26 mouse cellular contexts compared by ENCODE assay signal in genomic region chr17:35153931-35154330, GRCm38 (mm10). TPM values are rescaled to one million over a fixed set of nuclear protein-coding genes. Genes with fewer than 3 reads are reported as not detected.
DNase-seq lines count a peak whose midpoint lies in the region; ATAC-seq and TF ChIP-seq lines count a peak whose summit lies in the region.
"Had no signal": no experiment of that assay in that cellular context is flagged by ENCODE, and none has a peak within 500 bp of the region (broad histone marks: within the 10 kb centered on the region; RNA-seq: fewer than 3 reads in every experiment).

No protein-coding gene starts in this region.

- H3K27ac ChIP-seq in embryonic facial prominence, embryonic 11.5 days (replicated peaks; ENCODE audit: low read depth, low read length), result no peak overlapping the region
- H3K27ac ChIP-seq in embryonic facial prominence, embryonic 10.5 days (replicated peaks), result no peak overlapping the region
- peak overlapping the region; percentile 64 for H3K27ac ChIP-seq in embryonic facial prominence, embryonic 12.5 days
- H3K27ac ChIP-seq in embryonic facial prominence, embryonic 15.5 days (replicated peaks), result peak overlapping the region; percentile 35; the same call in 1 of the 2 replicates
- no peak overlapping the region for H3K27ac ChIP-seq in left cerebral cortex, adult 2 months
- H3K27ac ChIP-seq in thymus, adult 2 months (ENCODE audit: control insufficient read depth, insufficient read depth, low read length), result no peak overlapping the region
- no peak overlapping the region for H3K27ac ChIP-seq in stomach, postnatal 0 days (replicated peaks)
- H3K27ac ChIP-seq: gastrocnemius, adult 2 months; hindbrain, embryonic 12.5 days; hindbrain, embryonic 15.5 days had no signal

- no peak overlapping the region for H3K4me2 ChIP-seq in embryonic facial prominence, embryonic 11.5 days (ENCODE audit: low read depth, low read length)
- no peak overlapping the region for H3K4me2 ChIP-seq in embryonic facial prominence, embryonic 12.5 days (replicated peaks)
- no peak overlapping the region for H3K4me2 ChIP-seq in embryonic facial prominence, embryonic 15.5 days (replicated peaks)
- H3K4me2 ChIP-seq in stomach, postnatal 0 days (replicated peaks; ENCODE audit: low read depth), result no peak overlapping the region
- H3K4me2 ChIP-seq: heart, embryonic 11.5 days; hindbrain, embryonic 12.5 days; hindbrain, embryonic 15.5 days had no signal

- no peaks in the 10 kb centered on the region for H3K9me3 ChIP-seq in embryonic facial prominence, embryonic 11.5 days (replicated peaks; ENCODE audit: control insufficient read depth, low read length)
- H3K9me3 ChIP-seq in embryonic facial prominence, embryonic 10.5 days, result no peaks in the 10 kb centered on the region
- H3K9me3 ChIP-seq in embryonic facial prominence, embryonic 12.5 days, result no peaks in the 10 kb centered on the region
- H3K9me3 ChIP-seq in embryonic facial prominence, embryonic 15.5 days (replicated peaks), result no peaks in the 10 kb centered on the region
- H3K9me3 ChIP-seq in stomach, postnatal 0 days (ENCODE audit: control insufficient read depth, low read length), result no peaks in the 10 kb centered on the region
- H3K9me3 ChIP-seq: G1E; hindbrain, embryonic 12.5 days; hindbrain, embryonic 15.5 days had no signal

- no peak for TF ChIP-seq EP300 in stomach, postnatal 0 days (optimal IDR thresholded peaks at IDR 0.05)

- no peak overlapping the region for H3K4me3 ChIP-seq in embryonic facial prominence, embryonic 11.5 days (ENCODE audit: low read depth, low read length)
- H3K4me3 ChIP-seq in embryonic facial prominence, embryonic 10.5 days, result no peak overlapping the region; the same call in 1 of the 2 replicates
- H3K4me3 ChIP-seq in embryonic facial prominence, embryonic 12.5 days, result no peak overlapping the region
- no peak overlapping the region for H3K4me3 ChIP-seq in embryonic facial prominence, embryonic 15.5 days (replicated peaks)
- H3K4me3 ChIP-seq in left cerebral cortex, adult 2 months, result no peak overlapping the region
- H3K4me3 ChIP-seq in thymus, adult 2 months (ENCODE audit: control insufficient read depth, insufficient read depth, low read length), result no peak overlapping the region
- no peak overlapping the region for H3K4me3 ChIP-seq in stomach, postnatal 0 days (ENCODE audit: low read depth, low read length)
- H3K4me3 ChIP-seq: gastrocnemius, adult 2 months; hindbrain, embryonic 12.5 days; hindbrain, embryonic 15.5 days had no signal

- intact Hi-C loops in left cerebral cortex, adult 2 months (cut with DNase I), result no loop called here

- H3K36me3 ChIP-seq in embryonic facial prominence, embryonic 11.5 days (replicated peaks; ENCODE audit: control insufficient read depth, insufficient read depth, low read depth, low read length), result peaks cover 88% of the 10 kb centered on the region
- peaks cover 99% of the 10 kb centered on the region for H3K36me3 ChIP-seq in embryonic facial prominence, embryonic 10.5 days (replicated peaks)
- H3K36me3 ChIP-seq in embryonic facial prominence, embryonic 12.5 days, result peaks cover 98% of the 10 kb centered on the region
- peaks cover 98% of the 10 kb centered on the region for H3K36me3 ChIP-seq in embryonic facial prominence, embryonic 15.5 days
- peaks cover 97% of the 10 kb centered on the region for H3K36me3 ChIP-seq in thymus, adult 2 months (ENCODE audit: control insufficient read depth, insufficient read depth, low read length)
- peaks cover 76% of the 10 kb centered on the region for H3K36me3 ChIP-seq in stomach, postnatal 0 days (ENCODE audit: control insufficient read depth, insufficient read depth, low read length)

- peak; percentile 68 for DNase-seq in embryonic facial prominence, embryonic 11.5 days (ENCODE audit: low spot score)
- DNase-seq in embryonic facial prominence, embryonic 10.5 days (ENCODE audit: low spot score), result no peak
- no peak for DNase-seq in left cerebral cortex, adult 2 months (ENCODE audit: extremely low spot score in 1 of 2, low spot score in 2 of 2)
- DNase-seq in thymus, adult 2 months, result no peak
- no peak for DNase-seq in stomach, postnatal 0 days (ENCODE audit: low spot score)
- DNase-seq: adrenal gland, adult 8-10 months; adrenal gland, postnatal 25 days; B cell, adult 2 months; cerebellum, adult 11-12 months; cerebellum, adult 8-10 months; cerebellum, postnatal 10 days; cerebellum, postnatal 36 days; forebrain, postnatal 0 days; gastrocnemius, adult 2 months; gastrocnemius, postnatal 14 days had no signal

- TF ChIP-seq CTCF in left cerebral cortex, adult 2 months (IDR thresholded peaks at IDR 0.05), result no peak
- TF ChIP-seq CTCF in thymus, adult 2 months (IDR thresholded peaks at IDR 0.05; ENCODE audit: borderline replicate concordance, control insufficient read depth, extremely low read depth, insufficient read depth, low read length, poor library complexity), result no peak
- no peak for TF ChIP-seq CTCF in stomach, postnatal 0 days (IDR thresholded peaks at IDR 0.05; ENCODE audit: low read depth)

- H3K4me1 ChIP-seq in embryonic facial prominence, embryonic 11.5 days (ENCODE audit: control insufficient read depth, insufficient read depth, low read length), result 0 out of 2 replicates have a peak, but pooled peaks cover 3% of the 10 kb centered on the region
- peaks cover 12% of the 10 kb centered on the region for H3K4me1 ChIP-seq in embryonic facial prominence, embryonic 10.5 days
- H3K4me1 ChIP-seq in embryonic facial prominence, embryonic 12.5 days, result peaks cover 12% of the 10 kb centered on the region
- H3K4me1 ChIP-seq in embryonic facial prominence, embryonic 15.5 days, result peaks cover 6% of the 10 kb centered on the region
- no peaks in the 10 kb centered on the region for H3K4me1 ChIP-seq in thymus, adult 2 months (replicated peaks; ENCODE audit: control insufficient read depth, insufficient read depth, low read length)
- no peaks in the 10 kb centered on the region for H3K4me1 ChIP-seq in stomach, postnatal 0 days (replicated peaks; ENCODE audit: control insufficient read depth, insufficient read depth)
- H3K4me1 ChIP-seq: hindbrain, embryonic 12.5 days; hindbrain, embryonic 15.5 days had no signal

- no peak for TF ChIP-seq POLR2A in thymus, adult 2 months (IDR thresholded peaks at IDR 0.05; ENCODE audit: control insufficient read depth, extremely low read depth, insufficient read depth, low read length, poor library complexity)

- no peak for ATAC-seq in embryonic facial prominence, embryonic 11.5 days (replicated peaks; ENCODE audit: insufficient number of reproducible peaks, low FRiP score, low TSS enrichment, low read depth)
- ATAC-seq in embryonic facial prominence, embryonic 12.5 days (ENCODE audit: insufficient number of reproducible peaks, insufficient read depth, low FRiP score, low TSS enrichment), result no peak
- ATAC-seq in embryonic facial prominence, embryonic 15.5 days (ENCODE audit: insufficient number of reproducible peaks, low FRiP score, low TSS enrichment, low read depth), result no peak
- ATAC-seq in stomach, postnatal 0 days (ENCODE audit: low FRiP score, low TSS enrichment), result no peak
- ATAC-seq: activated CD4-positive, CD25-positive, alpha-beta regulatory T cell, adult 4 months; forebrain, embryonic 14.5 days; forebrain, postnatal 0 days had no signal

- H3K9ac ChIP-seq in embryonic facial prominence, embryonic 11.5 days (replicated peaks; ENCODE audit: low read length), result no peak overlapping the region
- H3K9ac ChIP-seq in embryonic facial prominence, embryonic 12.5 days, result no peak overlapping the region
- H3K9ac ChIP-seq in embryonic facial prominence, embryonic 15.5 days, result no peak overlapping the region
- H3K9ac ChIP-seq in stomach, postnatal 0 days (ENCODE audit: low read length), result no peak overlapping the region
- H3K9ac ChIP-seq: forebrain, postnatal 0 days; hindbrain, embryonic 12.5 days; hindbrain, embryonic 15.5 days had no signal

- no peaks in the 10 kb centered on the region for H3K27me3 ChIP-seq in embryonic facial prominence, embryonic 11.5 days (ENCODE audit: control insufficient read depth, insufficient read depth, low read length)
- H3K27me3 ChIP-seq in embryonic facial prominence, embryonic 10.5 days (replicated peaks; ENCODE audit: low read depth, poor library complexity, severe bottlenecking), result no peaks in the 10 kb centered on the region
- no peaks in the 10 kb centered on the region for H3K27me3 ChIP-seq in embryonic facial prominence, embryonic 12.5 days
- H3K27me3 ChIP-seq in embryonic facial prominence, embryonic 15.5 days, result no peaks in the 10 kb centered on the region
- H3K27me3 ChIP-seq in thymus, adult 2 months (ENCODE audit: control insufficient read depth, insufficient read depth, low read length), result no peaks in the 10 kb centered on the region
- no peaks in the 10 kb centered on the region for H3K27me3 ChIP-seq in stomach, postnatal 0 days (ENCODE audit: control insufficient read depth, insufficient read depth, low read length)
- H3K27me3 ChIP-seq: CH12.LX; hindbrain, embryonic 12.5 days; hindbrain, embryonic 15.5 days had no signal

- WGBS in embryonic facial prominence, embryonic 11.5 days, result 61% methylated on average over 4 of the region's 4 CpGs
- WGBS in embryonic facial prominence, embryonic 10.5 days, result 75% methylated on average over 4 of the region's 4 CpGs
- WGBS in embryonic facial prominence, embryonic 12.5 days, result 59% methylated on average over 4 of the region's 4 CpGs
- WGBS in embryonic facial prominence, embryonic 15.5 days, result 48% methylated on average over 4 of the region's 4 CpGs
- WGBS in thymus, adult 2 months, result 94% methylated on average over 4 of the region's 4 CpGs
- 76% methylated on average over 4 of the region's 4 CpGs for WGBS in stomach, postnatal 0 days

RNA-seq across cellular contexts. Expression of gene Prrc2a, which starts 10.8 kb away (rescaled TPM):
- polyA plus RNA-seq in embryonic facial prominence, embryonic 11.5 days (2014; fragmentation: Nextera tagmentation; extraction: Ambion mirVana), result 131 and 144 TPM in 2 replicates
- polyA plus RNA-seq in embryonic facial prominence, embryonic 10.5 days (2016; fragmentation: Nextera tagmentation; extraction: Ambion mirVana), result 203 and 205 TPM in 2 replicates
- 225 and 230 TPM in 2 replicates for polyA plus RNA-seq in embryonic facial prominence, embryonic 12.5 days (2016; fragmentation: Nextera tagmentation; extraction: Ambion mirVana)
- 179 and 198 TPM in 2 replicates for polyA plus RNA-seq in embryonic facial prominence, embryonic 15.5 days (2015; fragmentation: Nextera tagmentation; extraction: Ambion mirVana)
- total RNA-seq in left cerebral cortex, adult 2 months (2021), result 100 to 1,000 TPM; 285 to 321 TPM
- polyA plus RNA-seq in thymus, adult 2 months (2012; rRNA removed), result 770 and 778 TPM in 2 replicates
- 45.4 and 49.3 TPM in 2 replicates for polyA plus RNA-seq in stomach, postnatal 0 days (2015; fragmentation: Nextera tagmentation; extraction: Ambion mirVana)

RNA-seq across cellular contexts. Expression of gene Bag6, which starts 19.0 kb away (rescaled TPM):
- polyA plus RNA-seq in embryonic facial prominence, embryonic 11.5 days (2014; fragmentation: Nextera tagmentation; extraction: Ambion mirVana), result 87.8 and 101 TPM in 2 replicates
- 73.8 and 77.8 TPM in 2 replicates for polyA plus RNA-seq in embryonic facial prominence, embryonic 10.5 days (2016; fragmentation: Nextera tagmentation; extraction: Ambion mirVana)
- polyA plus RNA-seq in embryonic facial prominence, embryonic 12.5 days (2016; fragmentation: Nextera tagmentation; extraction: Ambion mirVana), result 73.3 and 74.0 TPM in 2 replicates
- polyA plus RNA-seq in embryonic facial prominence, embryonic 15.5 days (2015; fragmentation: Nextera tagmentation; extraction: Ambion mirVana), result 57.8 TPM in 2 replicates
- 100 to 1,000 TPM; 304 to 307 TPM for total RNA-seq in left cerebral cortex, adult 2 months (2021)
- polyA plus RNA-seq in thymus, adult 2 months (2012; rRNA removed), result 411 TPM in 2 replicates
- 28.1 and 30.6 TPM in 2 replicates for polyA plus RNA-seq in stomach, postnatal 0 days (2015; fragmentation: Nextera tagmentation; extraction: Ambion mirVana)

RNA-seq across cellular contexts. Expression of gene Aif1, which starts 21.9 kb away (rescaled TPM):
- 6.1 and 7.9 TPM in 2 replicates for polyA plus RNA-seq in embryonic facial prominence, embryonic 11.5 days (2014; fragmentation: Nextera tagmentation; extraction: Ambion mirVana)
- 2.9 and 3.9 TPM in 2 replicates for polyA plus RNA-seq in embryonic facial prominence, embryonic 10.5 days (2016; fragmentation: Nextera tagmentation; extraction: Ambion mirVana)
- 7.0 and 7.3 TPM in 2 replicates for polyA plus RNA-seq in embryonic facial prominence, embryonic 12.5 days (2016; fragmentation: Nextera tagmentation; extraction: Ambion mirVana)
- 15.5 and 17.5 TPM in 2 replicates for polyA plus RNA-seq in embryonic facial prominence, embryonic 15.5 days (2015; fragmentation: Nextera tagmentation; extraction: Ambion mirVana)
- total RNA-seq in left cerebral cortex, adult 2 months (2021), result 10 to 100 TPM in 1 of 2 experiments, 1 to 10 TPM in 1; 8.0 to 14.4 TPM
- polyA plus RNA-seq in thymus, adult 2 months (2012; rRNA removed), result 5.4 and 8.9 TPM in 2 replicates
- 24.3 and 25.2 TPM in 2 replicates for polyA plus RNA-seq in stomach, postnatal 0 days (2015; fragmentation: Nextera tagmentation; extraction: Ambion mirVana)
- total RNA-seq: hematopoietic stem cell, adult 5-6 weeks had no signal

RNA-seq across cellular contexts. Expression of gene Apom, which starts 22.1 kb away (rescaled TPM):
- 0.49 and 0.64 TPM in 2 replicates for polyA plus RNA-seq in embryonic facial prominence, embryonic 11.5 days (2014; fragmentation: Nextera tagmentation; extraction: Ambion mirVana)
- 0.40 and 0.69 TPM in 2 replicates for polyA plus RNA-seq in embryonic facial prominence, embryonic 10.5 days (2016; fragmentation: Nextera tagmentation; extraction: Ambion mirVana)
- polyA plus RNA-seq in embryonic facial prominence, embryonic 12.5 days (2016; fragmentation: Nextera tagmentation; extraction: Ambion mirVana), result 0.46 and 0.49 TPM in 2 replicates
- polyA plus RNA-seq in embryonic facial prominence, embryonic 15.5 days (2015; fragmentation: Nextera tagmentation; extraction: Ambion mirVana), result 0.17 TPM in 1 of 2 replicates, not detected in the other
- total RNA-seq in left cerebral cortex, adult 2 months (2021), result not detected
- 0.55 and 0.85 TPM in 2 replicates for polyA plus RNA-seq in thymus, adult 2 months (2012; rRNA removed)
- polyA plus RNA-seq in stomach, postnatal 0 days (2015; fragmentation: Nextera tagmentation; extraction: Ambion mirVana), result 1.3 and 3.2 TPM in 2 replicates
- total RNA-seq: adrenal gland, postnatal 25 days; CH12.LX; gastrocnemius, adult 2 months; gastrocnemius, postnatal 14 days; heart, postnatal 25 days; hematopoietic stem cell, adult 5-6 weeks had no signal
- polyA plus RNA-seq: activated CD4-positive, CD25-positive, alpha-beta regulatory T cell, adult 4 months; forebrain, postnatal 0 days; hindbrain, embryonic 12.5 days had no signal

RNA-seq across cellular contexts. Expression of gene D17H6S53E, which starts 27.8 kb away (rescaled TPM):
- 6.9 and 7.4 TPM in 2 replicates for polyA plus RNA-seq in embryonic facial prominence, embryonic 11.5 days (2014; fragmentation: Nextera tagmentation; extraction: Ambion mirVana)
- 9.6 and 9.7 TPM in 2 replicates for polyA plus RNA-seq in embryonic facial prominence, embryonic 10.5 days (2016; fragmentation: Nextera tagmentation; extraction: Ambion mirVana)
- polyA plus RNA-seq in embryonic facial prominence, embryonic 12.5 days (2016; fragmentation: Nextera tagmentation; extraction: Ambion mirVana), result 9.3 and 10.7 TPM in 2 replicates
- 11.2 and 12.2 TPM in 2 replicates for polyA plus RNA-seq in embryonic facial prominence, embryonic 15.5 days (2015; fragmentation: Nextera tagmentation; extraction: Ambion mirVana)
- 10 to 100 TPM; 27.0 to 28.5 TPM for total RNA-seq in left cerebral cortex, adult 2 months (2021)
- 12.9 and 16.0 TPM in 2 replicates for polyA plus RNA-seq in thymus, adult 2 months (2012; rRNA removed)
- polyA plus RNA-seq in stomach, postnatal 0 days (2015; fragmentation: Nextera tagmentation; extraction: Ambion mirVana), result 14.4 and 15.5 TPM in 2 replicates

Comparison
In these comparisons a context has a peak if more than half of its experiments do, and no peak if none do; other contexts are left out.
1. H3K27ac ChIP-seq: peak in embryonic facial prominence, embryonic 12.5 days (single experiment) and embryonic facial prominence, embryonic 15.5 days (single experiment); none in embryonic facial prominence, embryonic 11.5 days (single experiment), embryonic facial prominence, embryonic 10.5 days (single experiment), left cerebral cortex, adult 2 months (single experiment), thymus, adult 2 months (single experiment) and stomach, postnatal 0 days (single experiment).